ENCODE assay signal across 7 mouse cellular contexts in genomic region chr19:41932686-41933085, GRCm38 (mm10). TPM values are rescaled to one million over a fixed set of nuclear protein-coding genes. Genes with fewer than 3 reads are reported as not detected.
DNase-seq lines count a peak whose midpoint lies in the region; ATAC-seq and TF ChIP-seq lines count a peak whose summit lies in the region.

No protein-coding gene starts in this region.

- DNase-seq in lung, postnatal 0 days (ENCODE audit: low spot score) = peak; percentile 28
- no peak for DNase-seq in lung, postnatal 14 days
- DNase-seq in forebrain, embryonic 14.5 days (ENCODE audit: low spot score) = peak; percentile 10
- no peak for DNase-seq in liver, postnatal 0 days
- DNase-seq in telencephalon, adult 2 months (ENCODE audit: low read depth, low spot score) = peak; percentile 31
- DNase-seq in adipocyte (ENCODE audit: low spot score) = no peak

- no peaks in the 10 kb centered on the region for H3K27me3 ChIP-seq in lung, postnatal 0 days (replicated peaks; ENCODE audit: insufficient read depth, low read length)
- no peaks in the 10 kb centered on the region for H3K27me3 ChIP-seq in forebrain, embryonic 14.5 days (replicated peaks; ENCODE audit: control insufficient read depth, insufficient read depth, low read length)
- H3K27me3 ChIP-seq in liver, postnatal 0 days (ENCODE audit: insufficient read depth, low read length) = no peaks in the 10 kb centered on the region

- no peak for TF ChIP-seq EP300 in lung, postnatal 0 days (IDR thresholded peaks at IDR 0.05)
- TF ChIP-seq EP300 in liver, postnatal 0 days (IDR thresholded peaks at IDR 0.05; ENCODE audit: low read depth) = no peak

- H3K9me3 ChIP-seq in lung, postnatal 0 days (ENCODE audit: low read length) = no peaks in the 10 kb centered on the region
- H3K9me3 ChIP-seq in forebrain, embryonic 14.5 days (replicated peaks; ENCODE audit: control insufficient read depth, low read length) = no peaks in the 10 kb centered on the region
- H3K9me3 ChIP-seq in liver, postnatal 0 days (ENCODE audit: low read length) = no peaks in the 10 kb centered on the region

- peak overlapping the region; percentile 54; the same call in 1 of the 2 replicates for H3K27ac ChIP-seq in lung, postnatal 0 days (ENCODE audit: low read length)
- peak overlapping the region; percentile 73 for H3K27ac ChIP-seq in bone marrow, adult 2 months (ENCODE audit: control insufficient read depth, insufficient read depth, low read depth, low read length, poor library complexity)
- peak overlapping the region; percentile 15; the same call in 1 of the 2 replicates for H3K27ac ChIP-seq in forebrain, embryonic 14.5 days (ENCODE audit: low read depth, low read length)
- H3K27ac ChIP-seq in liver, postnatal 0 days (ENCODE audit: low read depth) = peak overlapping the region; percentile 80

- under 1% methylated on average over 28 of the region's 28 CpGs for WGBS in lung, postnatal 0 days
- under 1% methylated on average over 28 of the region's 28 CpGs for WGBS in bone marrow, adult 2 months
- under 1% methylated on average over 28 of the region's 28 CpGs for whole genome bisulfite sequencing in forebrain, embryonic 14.5 days
- under 1% methylated on average over 28 of the region's 28 CpGs for WGBS in liver, postnatal 0 days (ENCODE audit: insufficient replicate concordance)

- H3K4me3 ChIP-seq in lung, postnatal 0 days (ENCODE audit: low read depth, low read length) = peak overlapping the region; percentile 65
- peak overlapping the region; percentile 97 for H3K4me3 ChIP-seq in bone marrow, adult 2 months (replicated peaks; ENCODE audit: control insufficient read depth, low read depth, low read length)
- peak overlapping the region; percentile 81 for H3K4me3 ChIP-seq in forebrain, embryonic 14.5 days (ENCODE audit: low read depth, low read length)
- H3K4me3 ChIP-seq in liver, postnatal 0 days (ENCODE audit: low read depth, low read length) = peak overlapping the region; percentile 98

- no peak for TF ChIP-seq CTCF in lung, postnatal 0 days (IDR thresholded peaks at IDR 0.05)
- peak; percentile 1; the same call in 1 of the 2 replicates for TF ChIP-seq CTCF in bone marrow, adult 2 months (IDR thresholded peaks at IDR 0.05; ENCODE audit: control insufficient read depth, insufficient read depth, low read length)
- no peak for TF ChIP-seq CTCF in liver, postnatal 0 days (IDR thresholded peaks at IDR 0.05; ENCODE audit: low read depth)

- peak; percentile 5 for ATAC-seq in lung, postnatal 0 days
- peak; percentile 15 for ATAC-seq in forebrain, embryonic 14.5 days
- ATAC-seq in liver, postnatal 0 days = peak; percentile 26

- H3K4me2 ChIP-seq in lung, postnatal 0 days (replicated peaks; ENCODE audit: low read depth, low read length) = peak overlapping the region; percentile 90
- H3K4me2 ChIP-seq in forebrain, embryonic 14.5 days (ENCODE audit: low read length) = peak overlapping the region; percentile 79
- H3K4me2 ChIP-seq in liver, postnatal 0 days (ENCODE audit: low read depth, low read length) = peak overlapping the region; percentile 98

- H3K9ac ChIP-seq in lung, postnatal 0 days (replicated peaks; ENCODE audit: low read depth) = peak overlapping the region; percentile 58
- H3K9ac ChIP-seq in forebrain, embryonic 14.5 days (ENCODE audit: low read length) = peak overlapping the region; percentile 74
- peak overlapping the region; percentile 88 for H3K9ac ChIP-seq in liver, postnatal 0 days (replicated peaks)

- H3K4me1 ChIP-seq in lung, postnatal 0 days (ENCODE audit: insufficient read depth, low read depth, low read length) = 0 out of 2 replicates have a peak, but pooled peaks cover 4% of the 10 kb centered on the region
- H3K4me1 ChIP-seq in bone marrow, adult 2 months (ENCODE audit: control insufficient read depth, insufficient read depth, low read length) = peaks cover 3% of the 10 kb centered on the region
- H3K4me1 ChIP-seq in forebrain, embryonic 14.5 days (ENCODE audit: control insufficient read depth, insufficient read depth, low read length) = peaks cover 18% of the 10 kb centered on the region
- peaks cover 15% of the 10 kb centered on the region for H3K4me1 ChIP-seq in liver, postnatal 0 days (ENCODE audit: insufficient read depth)

- no peak for TF ChIP-seq POLR2A in bone marrow, adult 2 months (IDR thresholded peaks at IDR 0.05; ENCODE audit: borderline replicate concordance, control insufficient read depth, low read depth, low read length)

- no peaks in the 10 kb centered on the region; the same call in 1 of the 2 replicates for H3K36me3 ChIP-seq in lung, postnatal 0 days (ENCODE audit: insufficient read depth, low read length)
- H3K36me3 ChIP-seq in forebrain, embryonic 14.5 days (ENCODE audit: control insufficient read depth, insufficient read depth, low read length) = peaks cover 38% of the 10 kb centered on the region
- peaks cover 25% of the 10 kb centered on the region for H3K36me3 ChIP-seq in liver, postnatal 0 days (replicated peaks; ENCODE audit: insufficient read depth, low read length)

RNA-seq across cellular contexts. Expression of gene Exosc1, which starts 0.5 kb away (rescaled TPM):
- 43.4 and 45.2 TPM in 2 replicates for polyA plus RNA-seq in lung, postnatal 0 days (2015; fragmentation: Nextera tagmentation; extraction: Ambion mirVana)
- polyA plus RNA-seq in bone marrow, adult 2 months (2011; ENCODE audit: insufficient read depth, insufficient read length, low replicate concordance, missing spikeins) = 16.4 and 24.6 TPM in 2 replicates
- 69.0 and 76.2 TPM in 2 replicates for polyA plus RNA-seq in forebrain, embryonic 14.5 days (2014; fragmentation: Nextera tagmentation; extraction: Ambion mirVana)
- polyA plus RNA-seq in liver, postnatal 0 days (2015; fragmentation: Nextera tagmentation; extraction: Ambion mirVana) = 31.3 and 34.5 TPM in 2 replicates

RNA-seq across cellular contexts. Expression of gene Zdhhc16, which starts 0.6 kb away (rescaled TPM):
- polyA plus RNA-seq in lung, postnatal 0 days (2015; fragmentation: Nextera tagmentation; extraction: Ambion mirVana) = 46.9 and 55.1 TPM in 2 replicates
- 27.4 and 59.8 TPM in 2 replicates for polyA plus RNA-seq in bone marrow, adult 2 months (2011; ENCODE audit: insufficient read depth, insufficient read length, low replicate concordance, missing spikeins)
- 77.2 and 83.7 TPM in 2 replicates for polyA plus RNA-seq in forebrain, embryonic 14.5 days (2014; fragmentation: Nextera tagmentation; extraction: Ambion mirVana)
- polyA plus RNA-seq in liver, postnatal 0 days (2015; fragmentation: Nextera tagmentation; extraction: Ambion mirVana) = 22.6 and 24.9 TPM in 2 replicates

RNA-seq across cellular contexts. Expression of gene Pgam1, which starts 21.0 kb away (rescaled TPM):
- polyA plus RNA-seq in lung, postnatal 0 days (2015; fragmentation: Nextera tagmentation; extraction: Ambion mirVana) = 152 TPM in 2 replicates
- 47.1 and 160 TPM in 2 replicates for polyA plus RNA-seq in bone marrow, adult 2 months (2011; ENCODE audit: insufficient read depth, insufficient read length, low replicate concordance, missing spikeins)
- polyA plus RNA-seq in forebrain, embryonic 14.5 days (2014; fragmentation: Nextera tagmentation; extraction: Ambion mirVana) = 505 and 522 TPM in 2 replicates
- polyA plus RNA-seq in liver, postnatal 0 days (2015; fragmentation: Nextera tagmentation; extraction: Ambion mirVana) = 153 and 183 TPM in 2 replicates

RNA-seq across cellular contexts. Expression of gene Rrp12, which starts 36.7 kb away (rescaled TPM):
- 2.7 and 2.9 TPM in 2 replicates for polyA plus RNA-seq in lung, postnatal 0 days (2015; fragmentation: Nextera tagmentation; extraction: Ambion mirVana)
- polyA plus RNA-seq in bone marrow, adult 2 months (2011; ENCODE audit: insufficient read depth, insufficient read length, low replicate concordance, missing spikeins) = 5.8 and 12.5 TPM in 2 replicates
- polyA plus RNA-seq in forebrain, embryonic 14.5 days (2014; fragmentation: Nextera tagmentation; extraction: Ambion mirVana) = 8.4 and 12.8 TPM in 2 replicates
- polyA plus RNA-seq in liver, postnatal 0 days (2015; fragmentation: Nextera tagmentation; extraction: Ambion mirVana) = 4.1 and 4.3 TPM in 2 replicates

RNA-seq across cellular contexts. Expression of gene Mms19, which starts 48.3 kb away (rescaled TPM):
- 12.8 and 16.5 TPM in 2 replicates for polyA plus RNA-seq in lung, postnatal 0 days (2015; fragmentation: Nextera tagmentation; extraction: Ambion mirVana)
- polyA plus RNA-seq in bone marrow, adult 2 months (2011; ENCODE audit: insufficient read depth, insufficient read length, low replicate concordance, missing spikeins) = 28.0 and 45.8 TPM in 2 replicates
- polyA plus RNA-seq in forebrain, embryonic 14.5 days (2014; fragmentation: Nextera tagmentation; extraction: Ambion mirVana) = 30.8 and 35.9 TPM in 2 replicates
- 7.3 and 9.2 TPM in 2 replicates for polyA plus RNA-seq in liver, postnatal 0 days (2015; fragmentation: Nextera tagmentation; extraction: Ambion mirVana)

Comparison
In these comparisons a context has a peak if more than half of its experiments do, and no peak if none do; other contexts are left out.
1. DNase-seq: peak in lung, postnatal 0 days (single experiment), forebrain, embryonic 14.5 days (single experiment) and telencephalon, adult 2 months (single experiment); none in lung, postnatal 14 days (single experiment), liver, postnatal 0 days (single experiment) and adipocyte (single experiment).
2. H3K27ac ChIP-seq: peak in every context shown above with its lines; median percentile 80 in liver, postnatal 0 days; 73 in bone marrow, adult 2 months; 54 in lung, postnatal 0 days; 15 in forebrain, embryonic 14.5 days.
3. Peak in every context shown above with its lines, with median percentiles within 50 percentile points of each other: ATAC-seq, H3K4me2 ChIP-seq, H3K4me3 ChIP-seq and H3K9ac ChIP-seq.